Mouse (Mus musculus): ENCODE measurements around the gene Gad2.

The Gad2 gene

DNA sequence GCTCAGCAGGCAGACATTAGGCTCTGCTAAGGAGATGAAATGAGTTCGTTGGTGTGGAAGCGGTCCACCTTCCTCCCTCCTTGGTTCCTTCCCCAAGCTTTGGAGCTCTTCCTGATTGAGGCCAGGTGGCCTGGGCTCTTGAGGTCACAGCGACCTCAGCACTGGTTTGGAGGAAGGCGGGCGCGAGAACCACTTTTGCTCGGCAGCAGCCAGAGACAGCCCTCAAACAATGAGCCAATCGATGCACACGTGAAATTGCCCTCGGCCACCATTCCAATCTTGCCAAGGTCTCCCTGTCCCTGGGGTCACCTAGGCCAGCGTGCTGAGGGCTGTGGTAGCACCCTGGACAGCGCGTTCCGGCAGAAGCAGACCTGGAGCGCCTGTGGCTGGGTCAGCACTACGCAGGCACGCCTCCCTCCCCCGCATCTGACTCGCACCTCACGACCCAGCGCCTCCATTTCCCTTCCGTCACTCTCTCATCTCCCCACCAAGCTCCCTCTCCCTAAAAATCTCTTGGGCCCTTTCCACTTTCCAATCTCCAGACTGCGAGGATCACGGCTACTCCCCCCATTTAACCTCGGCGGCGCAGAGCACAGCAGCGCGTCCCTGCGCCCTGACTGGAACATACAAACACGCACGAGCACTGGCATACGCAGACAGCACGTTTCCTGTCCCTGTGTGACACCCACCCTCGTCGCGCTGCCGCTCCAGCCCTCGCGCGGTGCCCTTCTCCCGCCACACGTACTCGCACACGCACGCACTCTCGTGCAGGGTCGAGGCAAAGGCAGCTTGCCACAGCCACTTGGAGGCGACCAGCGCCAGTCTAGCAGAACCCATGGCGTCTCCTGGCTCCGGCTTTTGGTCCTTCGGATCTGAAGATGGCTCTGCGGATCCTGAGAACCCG is at the start of gene Gad2:
TSS of gene Gad2 (plus strand) at position 378 of the 904 bp plus-strand sequence.
- ATAC-seq (ENCODE audit: insufficient number of reproducible peaks, low FRiP score, low TSS enrichment) = 0 out of 2 replicates have a peak, but pooled peaks have one; percentile 26

DNA sequence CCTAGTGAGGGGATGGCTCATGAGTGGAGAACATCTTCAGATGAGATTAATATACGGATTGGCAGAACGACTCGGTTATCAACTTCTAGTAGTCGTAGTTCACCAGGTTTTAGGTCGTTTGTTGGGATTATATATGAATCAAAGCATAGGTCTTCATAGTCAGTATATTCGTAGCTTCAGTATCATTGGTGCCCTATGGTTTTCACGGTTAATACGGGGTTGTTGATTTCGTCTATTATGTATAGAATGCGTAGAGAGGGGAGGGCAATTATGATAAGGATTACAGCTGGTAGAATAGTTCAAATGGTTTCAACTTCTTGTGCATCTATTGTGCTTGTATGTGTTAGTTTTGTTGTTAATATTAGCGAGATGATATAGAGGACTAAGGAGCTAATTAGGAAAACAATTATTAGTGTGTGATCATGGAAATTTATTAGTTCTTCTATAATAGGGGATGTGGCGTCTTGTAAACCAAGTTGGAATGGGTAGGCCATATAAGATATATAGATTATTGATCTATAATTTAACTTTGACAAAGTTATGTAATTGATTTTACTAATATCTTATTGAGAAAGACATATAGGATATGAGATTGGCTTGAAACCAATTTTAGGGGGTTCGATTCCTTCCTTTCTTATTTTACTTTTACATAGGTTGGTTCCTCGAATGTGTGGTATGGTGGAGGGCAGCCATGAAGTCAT is 34.4 kb upstream of the Gad2 start:
- peak; percentile 78 for ATAC-seq (ENCODE audit: insufficient number of reproducible peaks, low FRiP score, low TSS enrichment)

DNA sequence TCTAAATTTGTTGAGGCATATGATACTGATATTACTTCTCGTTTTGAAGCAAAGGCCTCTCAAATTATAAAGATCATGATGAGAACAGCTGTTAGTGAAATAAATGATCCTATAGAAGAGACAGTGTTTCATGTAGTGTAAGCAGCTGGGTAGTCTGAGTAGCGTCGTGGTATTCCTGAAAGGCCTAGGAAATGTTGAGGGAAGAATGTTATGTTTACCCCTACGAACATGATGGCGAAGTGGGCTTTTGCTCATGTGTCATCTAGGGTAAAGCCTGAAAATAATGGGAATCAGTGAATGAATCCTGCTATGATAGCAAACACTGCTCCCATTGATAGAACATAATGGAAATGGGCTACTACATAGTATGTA is 33.8 kb upstream of the Gad2 start:
- peak; percentile 42 for ATAC-seq (ENCODE audit: insufficient number of reproducible peaks, low FRiP score, low TSS enrichment)

DNA sequence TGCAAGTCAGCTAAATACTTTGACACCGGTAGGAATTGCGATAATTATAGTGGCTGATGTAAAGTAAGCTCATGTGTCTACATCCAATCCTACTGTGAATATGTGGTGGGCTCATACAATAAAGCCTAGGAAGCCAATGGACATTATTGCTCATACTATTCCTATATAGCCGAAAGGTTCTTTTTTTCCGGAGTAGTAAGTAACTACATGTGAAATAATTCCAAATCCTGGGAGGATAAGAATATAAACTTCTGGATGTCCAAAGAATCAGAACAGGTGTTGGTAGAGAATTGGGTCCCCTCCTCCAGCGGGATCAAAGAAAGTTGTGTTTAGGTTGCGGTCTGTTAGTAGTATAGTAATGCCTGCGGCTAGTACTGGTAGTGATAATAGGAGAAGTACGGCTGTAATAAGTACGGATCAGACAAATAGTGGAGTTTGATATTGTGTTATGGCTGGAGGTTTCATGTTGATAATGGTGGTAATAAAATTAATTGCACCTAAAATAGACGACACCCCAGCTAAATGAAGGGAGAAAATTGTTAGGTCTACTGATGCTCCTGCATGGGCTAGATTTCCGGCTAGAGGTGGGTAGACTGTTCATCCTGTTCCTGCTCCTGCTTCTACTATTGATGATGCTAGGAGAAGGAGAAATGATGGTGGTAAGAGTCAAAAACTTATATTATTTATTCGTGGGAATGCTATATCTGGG is 33.2 kb upstream of the Gad2 start:
- peak; percentile 76 for ATAC-seq (ENCODE audit: insufficient number of reproducible peaks, low FRiP score, low TSS enrichment)

DNA sequence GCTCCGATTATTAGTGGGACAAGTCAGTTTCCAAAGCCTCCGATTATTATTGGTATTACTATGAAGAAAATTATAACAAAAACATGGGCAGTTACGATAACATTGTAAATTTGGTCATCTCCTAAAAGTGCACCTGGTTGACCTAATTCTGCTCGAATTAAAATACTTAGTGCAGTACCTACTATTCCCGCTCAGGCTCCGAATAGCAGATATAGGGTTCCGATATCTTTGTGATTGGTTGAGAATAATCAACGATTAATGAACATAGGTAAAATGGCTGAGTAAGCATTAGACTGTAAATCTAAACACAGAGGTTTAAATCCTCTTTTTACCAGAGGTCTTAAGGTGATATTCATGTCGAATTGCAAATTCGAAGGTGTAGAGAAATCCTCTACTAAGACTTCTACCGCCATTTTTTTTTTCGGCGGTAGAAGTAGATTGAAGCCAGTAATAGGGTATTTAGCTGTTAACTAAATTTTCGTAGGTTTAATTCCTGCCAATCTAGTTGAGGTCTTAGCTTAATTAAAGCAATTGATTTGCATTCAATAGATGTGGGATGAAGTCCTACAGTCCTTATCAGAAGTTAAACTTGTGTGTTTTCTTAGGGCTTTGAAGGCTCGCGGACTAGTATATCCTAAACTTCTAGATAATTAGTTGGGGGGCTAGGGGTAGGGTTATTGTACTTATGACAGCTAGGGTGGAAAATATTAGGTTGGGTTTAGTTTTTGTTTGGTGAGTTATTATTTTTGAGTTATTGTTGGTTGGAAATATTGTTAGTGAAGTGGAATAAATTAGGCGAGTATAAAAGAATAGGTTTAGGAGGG is 32.4 kb upstream of the Gad2 start:
- ATAC-seq (ENCODE audit: insufficient number of reproducible peaks, low FRiP score, low TSS enrichment) = peak; percentile 80

DNA sequence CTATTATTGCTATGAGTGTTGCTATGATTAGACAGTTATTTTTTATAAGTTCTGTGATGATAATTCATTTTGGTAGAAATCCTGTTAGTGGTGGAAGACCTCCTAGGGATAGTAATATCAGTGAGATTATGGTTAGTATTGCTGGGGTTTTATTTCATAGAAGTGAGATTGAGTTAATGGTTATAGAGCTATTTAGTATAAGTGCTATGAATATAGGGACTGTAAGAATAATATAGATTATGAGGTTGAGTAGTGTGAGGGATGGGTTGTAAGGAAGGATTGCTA is 31.9 kb upstream of the Gad2 start:
- no peak for ATAC-seq (ENCODE audit: insufficient number of reproducible peaks, low FRiP score, low TSS enrichment)

DNA sequence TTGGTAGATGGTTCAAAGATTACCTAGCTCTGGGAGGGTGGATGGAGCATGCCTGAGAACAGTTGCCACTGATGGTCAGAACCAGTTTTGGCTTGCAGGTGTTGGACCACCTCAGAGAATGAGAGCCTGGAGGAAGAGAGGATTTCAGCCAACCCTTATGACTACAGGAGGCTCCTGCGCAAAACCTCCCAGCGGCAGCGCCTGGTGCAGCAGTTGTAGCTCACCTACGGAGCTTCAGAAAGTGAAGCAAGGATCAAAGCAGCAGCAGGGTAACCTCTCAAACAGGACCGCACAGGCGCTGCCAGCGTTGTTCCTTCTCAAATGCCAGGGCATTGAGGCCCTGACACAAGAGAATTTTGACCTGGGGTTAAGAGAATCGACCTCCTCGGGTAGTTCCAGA is 4.1 kb upstream of the Gad2 start:
- ATAC-seq (ENCODE audit: insufficient number of reproducible peaks, low FRiP score, low TSS enrichment) = no peak

DNA sequence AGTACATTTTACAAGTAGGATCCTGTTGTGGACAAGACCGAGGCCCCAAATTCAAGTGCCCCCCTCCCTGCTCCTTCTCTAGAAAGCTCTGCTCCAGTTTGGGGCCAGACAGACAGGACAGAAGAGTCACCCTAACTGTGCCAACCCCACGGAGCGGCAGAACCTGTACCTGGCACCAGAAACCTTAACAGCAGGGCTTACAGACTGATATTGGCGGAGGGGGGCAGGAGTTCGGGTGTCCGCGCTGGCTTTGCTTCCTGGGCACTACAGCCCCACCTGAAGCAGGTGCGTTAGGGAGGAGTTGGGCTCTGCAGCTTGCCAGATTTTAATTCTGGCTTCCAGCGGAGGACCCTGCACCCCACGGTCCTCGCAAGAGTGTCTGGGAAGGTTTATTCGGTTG is 2.6 kb upstream of the Gad2 start:
- ATAC-seq (ENCODE audit: insufficient number of reproducible peaks, low FRiP score, low TSS enrichment) = no peak

DNA sequence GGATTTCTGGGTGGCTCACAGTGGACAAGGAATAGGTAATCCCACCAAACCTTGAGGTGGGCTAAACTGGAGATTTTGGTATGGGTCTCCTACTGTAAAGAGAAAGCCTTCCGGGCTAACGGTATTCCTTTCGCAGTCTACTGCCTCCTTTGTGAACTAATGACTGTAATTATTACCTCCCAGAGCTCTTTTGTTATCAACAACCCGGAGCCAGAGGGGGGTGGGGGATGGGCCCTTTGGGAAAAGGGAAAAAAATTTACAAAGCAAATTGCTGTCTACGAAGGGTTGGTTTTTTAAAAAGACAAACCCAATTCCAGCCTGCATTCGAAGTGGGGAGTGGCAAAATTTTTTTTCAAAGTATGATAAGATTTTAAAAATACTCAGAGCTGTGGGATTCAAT is 2.0 kb upstream of the Gad2 start:
- no peak for ATAC-seq (ENCODE audit: insufficient number of reproducible peaks, low FRiP score, low TSS enrichment)

DNA sequence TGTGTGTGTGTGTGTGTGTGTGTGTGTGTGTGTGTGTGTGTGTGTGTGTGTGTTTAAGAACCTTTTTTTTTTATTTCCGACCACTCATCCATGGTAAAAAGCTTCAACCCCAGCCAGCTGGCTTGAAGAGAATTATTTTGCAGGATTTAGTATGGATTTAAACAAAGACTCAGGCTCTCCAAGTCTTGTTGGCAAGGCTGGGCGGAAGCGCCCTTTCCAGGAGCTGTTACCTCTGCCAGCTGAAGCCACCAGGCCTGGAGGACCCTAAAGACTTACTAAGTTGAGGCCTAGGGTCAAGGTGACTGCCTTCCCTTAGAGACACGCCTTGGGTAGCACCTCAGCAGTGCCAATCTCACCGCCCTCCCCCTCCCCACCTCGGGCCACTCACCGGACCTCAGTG is 1.5 kb upstream of the Gad2 start:
- no peak for ATAC-seq (ENCODE audit: insufficient number of reproducible peaks, low FRiP score, low TSS enrichment)

DNA sequence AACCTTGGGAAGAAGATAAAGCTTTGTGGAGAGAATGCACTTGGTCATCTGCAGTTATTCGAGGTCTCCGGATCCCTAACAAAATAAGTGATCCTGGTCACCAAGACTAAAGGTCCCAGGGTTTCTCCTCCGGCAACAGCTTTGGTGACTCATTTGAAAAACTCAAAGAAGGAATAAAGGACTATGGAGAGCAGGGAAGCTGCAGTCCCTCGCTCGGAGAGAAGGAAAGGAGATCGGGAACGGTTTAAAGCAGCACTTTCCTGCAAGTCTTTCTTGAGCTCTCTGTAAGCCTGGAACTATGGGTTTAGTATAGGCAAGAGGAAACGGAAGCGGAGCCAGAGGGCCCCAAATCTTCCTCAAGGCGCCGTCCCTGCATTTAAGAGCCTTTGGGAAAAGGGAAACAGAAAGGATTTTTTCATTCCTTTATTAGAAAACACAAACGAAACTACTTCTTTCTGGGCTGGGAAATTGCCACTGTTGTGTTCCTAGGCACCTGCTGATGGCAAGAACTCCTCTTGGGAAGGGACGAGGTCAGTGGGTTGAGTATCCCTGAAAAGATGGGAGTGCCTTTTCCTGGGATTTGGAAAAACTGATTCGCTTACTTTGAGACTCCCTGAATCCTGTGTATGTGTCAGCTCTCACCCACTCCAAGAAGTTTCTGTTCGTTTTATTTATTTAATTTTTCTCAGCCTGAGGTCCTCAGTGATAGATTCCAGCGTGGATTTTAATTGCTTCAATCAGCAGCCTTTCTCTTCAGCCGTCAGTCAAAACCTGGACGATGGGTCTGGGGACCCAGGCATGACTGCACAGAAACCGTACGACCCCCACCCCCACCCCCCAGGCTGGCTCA is 802 bp upstream of the Gad2 start:
- no peak for ATAC-seq (ENCODE audit: insufficient number of reproducible peaks, low FRiP score, low TSS enrichment)

DNA sequence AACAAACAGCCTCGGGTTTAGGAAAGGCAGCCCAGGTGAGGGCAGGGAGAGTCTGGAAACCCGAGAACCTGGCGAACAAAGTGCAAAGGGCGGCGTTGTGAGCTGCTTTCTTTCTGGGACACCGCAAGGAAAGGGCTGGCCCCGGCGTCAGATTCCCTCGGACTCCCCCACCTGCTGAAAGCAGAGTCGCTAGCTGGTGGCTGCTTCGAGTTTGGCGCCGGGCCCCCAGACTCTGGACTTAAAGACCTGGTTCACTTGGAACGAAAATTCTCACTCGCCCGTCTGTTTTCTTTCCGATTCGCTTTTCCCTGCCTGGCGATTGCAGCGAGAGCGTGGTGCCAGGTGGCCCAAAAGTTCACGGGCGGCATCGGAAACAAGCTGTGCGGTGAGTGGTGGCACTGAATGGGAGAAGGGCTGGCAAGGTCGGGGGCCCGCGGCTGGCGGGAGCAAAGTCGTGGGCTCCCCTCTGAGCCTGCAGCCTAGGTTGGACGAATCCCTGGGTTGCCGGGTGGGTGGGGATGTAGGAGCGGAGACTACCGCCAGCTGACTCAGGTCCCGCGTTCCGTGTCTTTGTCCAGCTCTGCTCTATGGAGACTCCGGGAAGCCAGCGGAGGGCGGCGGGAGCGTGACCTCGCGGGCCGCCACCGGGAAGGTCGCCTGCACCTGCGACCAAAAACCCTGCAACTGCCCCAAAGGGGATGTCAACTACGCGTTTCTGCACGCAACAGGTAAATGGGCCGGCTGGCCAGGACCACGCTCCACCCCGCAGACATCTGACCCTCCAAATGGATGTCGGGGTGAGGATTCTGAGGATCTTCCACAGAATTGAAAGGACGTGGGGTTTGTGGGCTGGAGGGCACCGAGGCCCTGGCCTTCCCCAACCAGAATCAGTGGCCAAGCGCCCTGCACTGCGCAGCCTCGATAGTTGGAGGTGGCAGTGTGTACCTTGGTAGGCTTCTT is 1.4 kb downstream of the Gad2 start:
- ATAC-seq (ENCODE audit: insufficient number of reproducible peaks, low FRiP score, low TSS enrichment) = no peak

DNA sequence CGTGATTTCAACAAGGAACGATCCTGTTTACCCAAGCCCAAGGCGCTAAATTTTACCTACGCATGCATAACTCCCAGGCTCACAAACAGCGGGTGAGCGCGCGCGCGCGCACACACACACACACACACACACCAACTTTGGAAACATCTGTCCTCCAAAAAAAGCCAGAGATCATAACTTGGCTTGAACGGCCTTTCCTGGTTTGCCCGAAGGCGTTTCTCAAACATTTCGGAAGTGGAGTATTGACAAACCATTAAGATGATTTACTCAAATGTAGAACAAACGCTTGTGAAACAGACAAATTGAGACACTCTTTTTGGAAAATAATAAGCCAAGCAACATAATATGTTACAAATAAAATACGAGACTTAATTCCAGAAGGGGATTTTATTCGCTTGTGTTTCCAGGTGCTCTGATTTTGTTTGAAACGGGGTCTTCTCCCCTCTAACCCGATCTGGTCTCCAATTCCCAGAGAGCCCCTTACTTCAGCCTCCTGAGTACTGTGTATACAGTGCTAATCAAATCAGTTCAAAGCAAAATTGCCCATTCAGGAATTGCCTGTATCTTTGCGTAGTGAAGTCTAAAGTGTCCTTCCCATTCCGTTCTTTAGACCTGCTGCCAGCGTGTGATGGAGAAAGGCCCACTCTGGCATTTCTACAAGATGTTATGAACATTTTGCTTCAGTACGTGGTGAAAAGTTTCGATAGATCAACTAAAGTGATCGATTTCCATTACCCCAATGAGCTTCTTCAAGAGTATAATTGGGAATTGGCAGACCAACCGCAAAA is 2.4 kb downstream of the Gad2 start:
- ATAC-seq (ENCODE audit: insufficient number of reproducible peaks, low FRiP score, low TSS enrichment) = no peak

DNA sequence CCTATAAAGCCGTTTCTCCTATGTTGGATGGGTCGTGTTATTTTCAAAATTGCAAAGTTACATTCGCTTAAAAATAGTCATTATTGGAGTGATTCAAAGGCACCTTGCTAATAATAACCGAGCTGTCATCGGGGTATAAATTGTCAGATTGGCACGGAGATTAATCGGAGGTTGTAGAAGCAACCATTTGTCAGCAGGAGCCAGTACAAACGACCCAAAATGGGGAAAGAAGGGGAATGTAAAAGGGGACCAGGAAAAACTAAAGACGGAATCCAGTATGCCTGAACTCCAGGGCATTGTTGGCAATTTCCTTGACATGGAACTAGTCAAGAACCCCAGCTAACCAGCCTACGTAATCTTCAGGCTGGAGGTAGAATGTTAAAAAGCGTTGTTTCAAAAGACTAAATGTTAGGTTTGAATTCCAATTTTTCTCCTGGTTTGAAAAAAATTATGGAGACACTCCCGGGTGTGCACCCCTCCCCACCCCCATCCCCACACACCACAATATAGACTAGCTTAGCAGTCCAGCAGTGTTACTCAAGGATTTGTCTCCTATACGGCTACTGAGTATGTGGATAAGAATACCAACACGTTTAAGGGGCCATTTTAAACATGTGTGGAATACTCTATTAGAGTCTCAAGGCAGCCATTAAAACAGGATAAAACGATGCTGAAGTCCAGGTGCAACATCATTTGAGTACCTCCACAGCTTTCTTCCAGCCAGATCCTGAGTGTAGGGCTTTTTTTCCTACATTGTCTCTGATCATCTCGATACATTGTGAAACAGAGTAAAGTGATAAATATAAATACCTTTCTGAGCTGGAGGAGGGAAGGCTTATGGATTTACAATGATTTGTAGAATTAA is 3.3 kb downstream of the Gad2 start:
- no peak for ATAC-seq (ENCODE audit: insufficient number of reproducible peaks, low FRiP score, low TSS enrichment)

DNA sequence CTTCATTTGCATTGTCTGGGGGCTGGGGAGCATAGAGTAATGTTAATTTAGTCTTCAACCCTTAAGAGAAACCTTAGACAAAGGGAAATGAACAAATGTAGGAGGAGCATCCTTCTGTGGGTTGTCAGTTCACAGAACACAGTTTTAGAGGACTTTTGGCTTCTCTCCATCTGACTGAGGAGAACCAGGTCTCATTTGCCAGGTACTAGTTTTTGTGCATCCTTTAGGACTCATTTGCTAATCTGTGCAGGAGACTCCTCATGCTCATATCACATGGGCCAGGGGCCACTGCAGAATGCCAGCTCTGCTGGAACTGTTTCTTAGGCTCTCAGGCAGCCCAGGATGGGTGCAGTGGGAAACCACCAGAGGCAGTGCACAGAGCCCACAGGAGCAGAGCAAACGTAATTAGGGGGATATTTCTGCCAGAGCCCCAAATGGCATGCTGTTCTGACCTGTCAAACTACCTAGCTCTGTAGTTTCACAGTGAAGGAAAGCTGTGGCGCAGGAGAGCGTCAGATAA is 5.2 kb downstream of the Gad2 start:
- no peak for ATAC-seq (ENCODE audit: insufficient number of reproducible peaks, low FRiP score, low TSS enrichment)

DNA sequence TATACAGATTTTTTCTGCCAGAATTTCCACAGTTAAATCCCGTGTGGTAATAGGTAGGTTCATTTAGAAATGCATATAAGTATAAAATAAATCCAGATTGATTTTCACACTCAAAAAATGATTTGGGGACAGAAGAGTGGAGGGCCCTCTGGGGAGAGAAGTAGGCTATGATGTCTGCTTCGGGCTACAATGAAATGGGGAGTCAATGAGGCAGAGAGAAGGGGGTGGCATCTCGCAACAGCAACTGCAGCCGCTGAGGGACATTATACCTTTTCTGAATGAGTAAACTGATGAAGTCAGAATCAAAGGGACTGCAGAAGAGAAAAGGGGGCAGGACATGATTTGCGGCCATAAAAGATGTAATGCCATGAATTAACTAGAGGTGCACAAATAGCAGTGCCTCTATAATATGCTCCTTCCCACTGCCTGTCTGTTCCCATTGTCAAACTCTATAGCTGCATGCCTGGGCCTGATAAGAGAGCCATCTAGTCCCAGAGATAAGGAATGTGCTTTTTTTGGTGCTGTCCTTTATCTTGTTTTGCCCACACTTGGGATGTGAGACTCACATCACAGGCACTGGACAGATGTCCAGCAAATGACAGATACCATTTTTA is 5.9 kb downstream of the Gad2 start:
- no peak for ATAC-seq (ENCODE audit: insufficient number of reproducible peaks, low FRiP score, low TSS enrichment)

Measured in cerebellum, adult (tissue).